Comparison of ENCODE assay signal across 34 mouse cellular contexts in the genomic region with DNA sequence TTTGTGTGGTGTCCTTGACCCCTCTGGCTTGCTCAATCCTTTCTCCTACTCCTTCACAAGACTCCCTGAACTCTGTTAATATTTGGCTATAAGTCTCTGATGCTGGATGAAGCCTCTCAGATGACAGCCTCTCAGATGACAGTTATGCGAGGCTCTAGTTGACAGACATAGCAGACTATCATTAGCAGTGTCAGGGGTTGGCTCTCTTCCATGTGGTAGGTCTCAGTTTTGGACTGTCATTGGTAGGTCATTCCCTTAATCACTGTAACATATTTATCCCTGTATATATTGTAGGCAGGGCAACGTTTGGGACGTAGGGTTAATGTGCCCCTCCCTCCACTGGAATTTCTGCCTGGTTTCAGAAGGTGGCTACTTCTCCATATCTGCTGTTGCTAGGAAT. TPM values are rescaled to one million over a fixed set of nuclear protein-coding genes. Genes with fewer than 3 reads are reported as not detected.
"Had no signal": no experiment of that assay in that cellular context is flagged by ENCODE, and none has a peak within 500 bp of the region (broad histone marks: within the 10 kb centered on the region; RNA-seq: fewer than 3 reads in every experiment).

No protein-coding gene starts in this region.

- H3K9ac ChIP-seq: limb, embryonic 12.5 days; limb, embryonic 13.5 days; limb, embryonic 15.5 days; liver, embryonic 12.5 days; liver, embryonic 13.5 days; liver, embryonic 14.5 days; liver, embryonic 15.5 days; liver, postnatal 0 days; lung, embryonic 15.5 days; midbrain, embryonic 12.5 days; midbrain, embryonic 13.5 days; midbrain, embryonic 15.5 days; neural tube, embryonic 12.5 days; neural tube, embryonic 13.5 days had no signal

- H3K4me3 ChIP-seq: left cerebral cortex, adult 2 months; limb, embryonic 10.5 days; limb, embryonic 12.5 days; limb, embryonic 13.5 days; limb, embryonic 15.5 days; liver, embryonic 12.5 days; liver, embryonic 13.5 days; liver, embryonic 15.5 days; lung, embryonic 15.5 days; megakaryocyte, embryonic 14.5 days; midbrain, embryonic 10.5 days; midbrain, embryonic 12.5 days; midbrain, embryonic 13.5 days; midbrain, embryonic 15.5 days; myocyte; neural tube, embryonic 12.5 days; neural tube, embryonic 13.5 days had no signal

- ATAC-seq: liver, embryonic 12.5 days; liver, postnatal 0 days; lung, postnatal 0 days; midbrain, embryonic 13.5 days; midbrain, embryonic 15.5 days; midbrain, embryonic 16.5 days had no signal

- H3K27ac ChIP-seq: left cerebral cortex, adult 2 months; limb, embryonic 10.5 days; limb, embryonic 12.5 days; limb, embryonic 13.5 days; limb, embryonic 15.5 days; liver, embryonic 12.5 days; liver, embryonic 13.5 days; liver, embryonic 14.5 days; liver, embryonic 15.5 days; lung, embryonic 15.5 days; macrophage; midbrain, embryonic 10.5 days; midbrain, embryonic 12.5 days; midbrain, embryonic 13.5 days; midbrain, embryonic 15.5 days; neural tube, embryonic 12.5 days; neural tube, embryonic 13.5 days had no signal

- H3K36me3 ChIP-seq: limb, embryonic 10.5 days; limb, embryonic 12.5 days; limb, embryonic 13.5 days; limb, embryonic 15.5 days; liver, embryonic 12.5 days; liver, embryonic 13.5 days; liver, embryonic 15.5 days; lung, embryonic 15.5 days; midbrain, embryonic 10.5 days; midbrain, embryonic 12.5 days; midbrain, embryonic 13.5 days; midbrain, embryonic 15.5 days; neural tube, embryonic 12.5 days; neural tube, embryonic 13.5 days had no signal

- DNase-seq: layer of hippocampus, postnatal 36 days; left cerebral cortex, postnatal 4 days; liver, embryonic 13.5 days; liver, postnatal 0 days; lung, adult 2 months; lung, postnatal 10 days; lung, postnatal 36 days; lung, postnatal 4 days; midbrain, embryonic 14.5 days had no signal

- H3K9me3 ChIP-seq: limb, embryonic 10.5 days; limb, embryonic 12.5 days; limb, embryonic 13.5 days; limb, embryonic 15.5 days; liver, embryonic 12.5 days; liver, embryonic 13.5 days; liver, embryonic 15.5 days; lung, embryonic 15.5 days; megakaryocyte, embryonic 14.5 days; midbrain, embryonic 10.5 days; midbrain, embryonic 12.5 days; midbrain, embryonic 13.5 days; midbrain, embryonic 15.5 days; neural tube, embryonic 12.5 days; neural tube, embryonic 13.5 days had no signal

- H3K27me3 ChIP-seq: limb, embryonic 12.5 days; limb, embryonic 13.5 days; limb, embryonic 15.5 days; liver, embryonic 12.5 days; liver, embryonic 13.5 days; liver, embryonic 15.5 days; lung, embryonic 15.5 days; megakaryocyte, embryonic 14.5 days; midbrain, embryonic 12.5 days; midbrain, embryonic 13.5 days; midbrain, embryonic 15.5 days; neural tube, embryonic 12.5 days; neural tube, embryonic 13.5 days had no signal

- H3K4me1 ChIP-seq: limb, embryonic 10.5 days; limb, embryonic 12.5 days; limb, embryonic 13.5 days; limb, embryonic 15.5 days; liver, embryonic 12.5 days; liver, embryonic 13.5 days; liver, embryonic 15.5 days; lung, embryonic 15.5 days; megakaryocyte, embryonic 14.5 days; midbrain, embryonic 10.5 days; midbrain, embryonic 12.5 days; midbrain, embryonic 13.5 days; midbrain, embryonic 15.5 days; neural tube, embryonic 12.5 days; neural tube, embryonic 13.5 days had no signal

- H3K4me2 ChIP-seq: limb, embryonic 12.5 days; limb, embryonic 13.5 days; limb, embryonic 15.5 days; liver, embryonic 11.5 days; liver, embryonic 12.5 days; liver, embryonic 13.5 days; liver, embryonic 15.5 days; lung, embryonic 15.5 days; midbrain, embryonic 12.5 days; midbrain, embryonic 13.5 days; midbrain, embryonic 15.5 days; neural tube, embryonic 12.5 days; neural tube, embryonic 13.5 days had no signal

RNA-seq across cellular contexts. Expression of gene Fstl5, which starts 22.9 kb away (rescaled TPM):
- total RNA-seq: megakaryocyte progenitor cell, adult 5-6 weeks; megakaryocyte, adult 5-6 weeks; megakaryocyte-erythroid progenitor cell, adult 5-6 weeks; monocyte, adult 5-6 weeks had no signal
- polyA plus RNA-seq: liver, embryonic 12.5 days; liver, embryonic 14.5 days; liver, embryonic 15.5 days; liver, postnatal 0 days; lung, adult 2 months; lung, postnatal 0 days; macrophage had no signal
